Mouse (Mus musculus): ENCODE results near the gene Scgb3a1. TPM values are rescaled to one million over a fixed set of nuclear protein-coding genes. Genes with fewer than 3 reads are reported as not detected.

Scgb3a1 gene
- polyA plus RNA-seq, 1 experiment from 2014 or later, result not detected

DNA sequence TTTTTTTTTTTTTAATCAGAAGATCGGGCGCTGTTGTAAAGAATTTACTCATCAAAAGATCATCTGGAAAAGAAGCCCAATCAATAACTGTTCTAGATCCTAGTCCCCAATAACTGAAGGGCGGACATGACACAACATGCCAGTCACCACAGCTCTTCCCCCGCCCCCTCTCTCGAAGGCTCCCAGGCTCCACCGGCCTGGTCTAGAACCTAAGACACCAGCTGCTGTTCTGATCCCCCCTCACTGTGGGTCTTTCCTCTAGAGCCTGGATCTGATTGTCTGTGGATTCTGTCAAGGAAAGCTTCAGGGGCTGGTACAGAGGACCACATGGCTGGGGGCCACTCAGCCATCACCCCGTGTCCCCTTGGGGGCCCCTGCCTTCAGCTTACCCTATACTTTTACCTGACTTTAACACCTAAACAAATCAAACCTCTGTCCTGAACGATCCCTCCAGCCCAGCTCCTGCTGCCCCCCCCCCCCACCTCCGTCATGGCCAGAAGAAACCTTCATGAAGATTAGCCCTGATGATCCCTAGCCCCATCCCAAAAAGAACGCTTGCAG lies 11.6 kb upstream of the Scgb3a1 start:
- DNase-seq (ENCODE audit: low spot score) (no peak), ATAC-seq (replicated peaks; ENCODE audit: insufficient number of reproducible peaks, low FRiP score, low TSS enrichment, low read depth) (0 out of 2 replicates have a peak, but pooled peaks have one; percentile 4)
- Histone ChIP-seq H3K9me3 (replicated peaks; ENCODE audit: control insufficient read depth, low read length) (no peaks in the 10 kb centered on the region), H3K4me1 (ENCODE audit: control insufficient read depth, insufficient read depth, low read length) (no peaks in the 10 kb centered on the region), H3K27ac (replicated peaks; ENCODE audit: low read depth, low read length) (no peak overlapping the region), H3K9ac (replicated peaks; ENCODE audit: low read length) (no peak overlapping the region), H3K27me3 (ENCODE audit: control insufficient read depth, insufficient read depth, low read length) (no peaks in the 10 kb centered on the region), H3K4me2 (ENCODE audit: low read depth, low read length) (no peak overlapping the region), H3K4me3 (ENCODE audit: low read depth, low read length) (no peak overlapping the region), H3K36me3 (replicated peaks; ENCODE audit: control insufficient read depth, insufficient read depth, low read depth, low read length) (no peaks in the 10 kb centered on the region)
- 90% methylated on average over 10 of the region's 10 CpGs for WGBS

DNA sequence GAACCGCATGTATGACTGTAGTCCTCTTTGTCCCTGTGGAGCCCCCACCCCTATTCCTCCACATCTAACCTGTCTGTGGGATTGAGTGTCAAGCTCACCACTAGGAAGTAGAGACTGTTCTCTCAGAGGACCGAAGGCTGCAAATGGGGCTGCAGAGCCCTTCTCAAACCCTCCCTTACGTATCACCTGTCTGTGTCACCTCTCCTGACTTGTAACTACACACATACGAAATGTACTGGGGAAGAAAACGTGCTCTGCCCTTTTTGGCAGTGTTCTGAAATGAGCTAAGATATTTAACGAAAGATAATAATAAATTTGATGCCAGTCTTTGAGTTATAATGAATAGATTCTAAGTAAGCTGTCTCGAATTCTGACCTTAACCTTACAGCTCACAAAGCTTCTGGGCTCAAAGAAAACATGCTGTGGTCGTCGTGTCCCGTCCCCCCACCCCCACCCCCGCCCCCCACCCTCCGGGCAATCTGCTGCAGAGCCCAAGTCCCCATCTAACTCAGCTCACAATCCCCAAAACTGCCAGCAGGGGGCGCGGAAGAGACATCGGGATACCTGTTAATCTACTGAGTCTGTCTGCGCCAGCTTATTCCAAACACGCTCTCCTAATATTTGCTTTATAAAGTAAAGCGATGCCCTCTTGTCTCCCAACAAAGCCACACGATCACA lies 10.9 kb upstream of the Scgb3a1 start:
- H3K9me3 ChIP-seq (replicated peaks; ENCODE audit: control insufficient read depth, low read length), result no peaks in the 10 kb centered on the region
- no peaks in the 10 kb centered on the region for H3K36me3 ChIP-seq (replicated peaks; ENCODE audit: control insufficient read depth, insufficient read depth, low read depth, low read length)
- no peaks in the 10 kb centered on the region for H3K4me1 ChIP-seq (ENCODE audit: control insufficient read depth, insufficient read depth, low read length)
- H3K4me3 ChIP-seq (ENCODE audit: low read depth, low read length), result no peak overlapping the region
- no peaks in the 10 kb centered on the region for H3K27me3 ChIP-seq (ENCODE audit: control insufficient read depth, insufficient read depth, low read length)
- WGBS, result 26% methylated on average over 19 of the region's 19 CpGs
- peak overlapping the region; percentile 25; the same call in 1 of the 2 replicates for H3K4me2 ChIP-seq (ENCODE audit: low read depth, low read length)
- H3K9ac ChIP-seq (replicated peaks; ENCODE audit: low read length), result 0 out of 2 replicates have a peak overlapping the region, but pooled peaks have one; percentile 4
- ATAC-seq (replicated peaks; ENCODE audit: insufficient number of reproducible peaks, low FRiP score, low TSS enrichment, low read depth) (no peak), DNase-seq (ENCODE audit: low spot score) (peak; percentile 89)
- H3K27ac ChIP-seq (replicated peaks; ENCODE audit: low read depth, low read length), result no peak overlapping the region

DNA sequence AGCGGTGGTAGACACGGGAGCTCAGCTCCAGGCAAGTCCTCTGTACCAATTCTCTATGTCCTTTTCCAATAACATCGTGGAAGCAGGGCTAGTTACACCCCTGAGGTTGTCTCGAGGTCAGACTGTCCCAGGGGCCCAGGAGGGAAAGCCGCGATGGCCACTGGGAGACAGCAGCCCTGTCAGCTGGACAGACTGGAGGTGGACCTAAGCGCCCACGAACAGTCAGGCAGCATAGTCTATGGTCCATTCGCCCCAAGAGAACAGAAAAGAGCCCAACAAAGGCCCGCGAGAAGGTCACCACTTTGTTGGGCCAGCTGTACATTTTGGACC lies 10.4 kb upstream of the Scgb3a1 start:
- no peak overlapping the region for H3K27ac ChIP-seq (replicated peaks; ENCODE audit: low read depth, low read length)
- no peaks in the 10 kb centered on the region for H3K4me1 ChIP-seq (ENCODE audit: control insufficient read depth, insufficient read depth, low read length)
- 38% methylated on average over 11 of the region's 11 CpGs for WGBS
- DNase-seq (ENCODE audit: low spot score), result no peak
- no peaks in the 10 kb centered on the region for H3K36me3 ChIP-seq (replicated peaks; ENCODE audit: control insufficient read depth, insufficient read depth, low read depth, low read length)
- no peak; the same call in 1 of the 2 replicates for ATAC-seq (replicated peaks; ENCODE audit: insufficient number of reproducible peaks, low FRiP score, low TSS enrichment, low read depth)
- no peaks in the 10 kb centered on the region for H3K27me3 ChIP-seq (ENCODE audit: control insufficient read depth, insufficient read depth, low read length)
- 0 out of 2 replicates have a peak overlapping the region, but pooled peaks have one; percentile 4 for H3K9ac ChIP-seq (replicated peaks; ENCODE audit: low read length)
- no peaks in the 10 kb centered on the region for H3K9me3 ChIP-seq (replicated peaks; ENCODE audit: control insufficient read depth, low read length)
- peak overlapping the region; percentile 25; the same call in 1 of the 2 replicates for H3K4me2 ChIP-seq (ENCODE audit: low read depth, low read length)
- H3K4me3 ChIP-seq (ENCODE audit: low read depth, low read length), result no peak overlapping the region

DNA sequence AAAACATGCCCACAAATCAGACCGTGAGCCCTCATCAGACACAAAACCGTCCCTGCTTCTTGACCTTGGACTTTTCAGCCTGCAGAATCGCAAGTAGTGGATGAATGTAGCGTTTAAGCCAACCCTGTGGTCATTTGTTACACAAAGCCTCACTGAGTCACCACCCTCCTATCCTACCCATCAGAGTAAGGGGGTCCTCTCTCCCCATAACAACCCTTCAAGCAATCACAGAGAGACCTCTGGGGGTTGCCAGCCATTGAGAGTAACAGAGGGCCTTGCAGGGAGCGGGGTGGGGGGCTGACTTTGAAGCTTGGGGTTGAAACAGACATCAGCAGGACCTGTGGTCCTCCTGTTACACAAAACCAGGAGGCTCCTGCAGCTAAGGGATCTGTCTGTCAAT lies 8.8 kb upstream of the Scgb3a1 start:
- H3K36me3 ChIP-seq (replicated peaks; ENCODE audit: control insufficient read depth, insufficient read depth, low read depth, low read length), result no peaks in the 10 kb centered on the region
- H3K27ac ChIP-seq (replicated peaks; ENCODE audit: low read depth, low read length), result no peak overlapping the region
- no peak for ATAC-seq (replicated peaks; ENCODE audit: insufficient number of reproducible peaks, low FRiP score, low TSS enrichment, low read depth)
- no peak overlapping the region for H3K9ac ChIP-seq (replicated peaks; ENCODE audit: low read length)
- no peak overlapping the region for H3K4me2 ChIP-seq (ENCODE audit: low read depth, low read length)
- no peak overlapping the region for H3K4me3 ChIP-seq (ENCODE audit: low read depth, low read length)
- no peaks in the 10 kb centered on the region for H3K27me3 ChIP-seq (ENCODE audit: control insufficient read depth, insufficient read depth, low read length)
- H3K9me3 ChIP-seq (replicated peaks; ENCODE audit: control insufficient read depth, low read length), result no peaks in the 10 kb centered on the region
- no peak for DNase-seq (ENCODE audit: low spot score)
- WGBS, result 86% methylated on average over 5 of the region's 5 CpGs
- H3K4me1 ChIP-seq (ENCODE audit: control insufficient read depth, insufficient read depth, low read length), result no peaks in the 10 kb centered on the region

DNA sequence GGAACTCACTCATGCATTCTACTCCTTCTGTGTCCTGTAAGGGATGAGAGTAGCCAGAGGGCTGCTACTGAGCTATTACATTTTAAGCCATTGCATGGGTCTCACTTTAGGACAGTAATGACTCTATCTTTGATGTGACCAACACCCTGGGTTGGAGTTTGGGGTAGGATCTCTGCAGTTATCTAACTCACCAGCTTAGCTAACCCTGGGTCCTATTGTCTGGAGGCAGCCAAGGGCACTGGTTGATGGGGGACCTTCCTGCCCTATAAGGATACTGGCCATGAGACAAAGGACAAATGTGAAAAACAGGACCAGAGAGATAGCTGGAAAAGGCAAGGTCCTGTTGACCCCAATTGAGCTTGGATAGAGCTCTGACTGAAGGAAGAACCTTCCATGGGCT lies 7.9 kb upstream of the Scgb3a1 start:
- no peak overlapping the region for H3K27ac ChIP-seq (replicated peaks; ENCODE audit: low read depth, low read length)
- no peaks in the 10 kb centered on the region for H3K9me3 ChIP-seq (replicated peaks; ENCODE audit: control insufficient read depth, low read length)
- H3K27me3 ChIP-seq (ENCODE audit: control insufficient read depth, insufficient read depth, low read length), result no peaks in the 10 kb centered on the region
- H3K4me1 ChIP-seq (ENCODE audit: control insufficient read depth, insufficient read depth, low read length), result no peaks in the 10 kb centered on the region
- ATAC-seq (replicated peaks; ENCODE audit: insufficient number of reproducible peaks, low FRiP score, low TSS enrichment, low read depth) (no peak), DNase-seq (ENCODE audit: low spot score) (no peak)
- no peaks in the 10 kb centered on the region for H3K36me3 ChIP-seq (replicated peaks; ENCODE audit: control insufficient read depth, insufficient read depth, low read depth, low read length)
- no peak overlapping the region for H3K4me2 ChIP-seq (ENCODE audit: low read depth, low read length)
- no peak overlapping the region for H3K4me3 ChIP-seq (ENCODE audit: low read depth, low read length)
- H3K9ac ChIP-seq (replicated peaks; ENCODE audit: low read length), result no peak overlapping the region

DNA sequence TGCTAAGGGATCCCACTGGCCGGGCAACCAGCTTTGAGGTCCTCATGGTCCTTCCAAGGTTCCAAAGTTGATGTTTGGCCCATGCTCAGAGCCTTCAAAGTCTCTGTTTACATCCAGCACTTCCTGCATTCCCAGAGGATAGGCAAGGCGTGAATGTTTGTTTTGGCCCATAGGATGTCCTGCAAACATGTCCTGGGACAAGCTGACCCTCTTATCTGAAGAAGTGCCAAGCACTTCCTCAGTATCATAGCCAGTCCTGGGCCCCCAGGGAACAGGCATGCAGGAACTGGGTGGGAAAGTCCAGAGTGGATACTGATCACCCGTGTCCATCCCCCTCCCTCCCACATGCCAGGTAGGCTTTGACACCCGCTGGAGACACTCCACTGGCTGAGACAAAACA lies 5.3 kb upstream of the Scgb3a1 start:
- Histone ChIP-seq H3K27ac (replicated peaks; ENCODE audit: low read depth, low read length) (no peak overlapping the region), H3K4me2 (ENCODE audit: low read depth, low read length) (no peak overlapping the region), H3K4me1 (ENCODE audit: control insufficient read depth, insufficient read depth, low read length) (no peaks in the 10 kb centered on the region), H3K27me3 (ENCODE audit: control insufficient read depth, insufficient read depth, low read length) (no peaks in the 10 kb centered on the region), H3K4me3 (ENCODE audit: low read depth, low read length) (no peak overlapping the region), H3K9ac (replicated peaks; ENCODE audit: low read length) (no peak overlapping the region), H3K36me3 (replicated peaks; ENCODE audit: control insufficient read depth, insufficient read depth, low read depth, low read length) (no peaks in the 10 kb centered on the region), H3K9me3 (replicated peaks; ENCODE audit: control insufficient read depth, low read length) (no peaks in the 10 kb centered on the region)
- WGBS, result 78% methylated on average over 4 of the region's 4 CpGs
- DNase-seq (ENCODE audit: low spot score), result no peak
- no peak for ATAC-seq (replicated peaks; ENCODE audit: insufficient number of reproducible peaks, low FRiP score, low TSS enrichment, low read depth)

DNA sequence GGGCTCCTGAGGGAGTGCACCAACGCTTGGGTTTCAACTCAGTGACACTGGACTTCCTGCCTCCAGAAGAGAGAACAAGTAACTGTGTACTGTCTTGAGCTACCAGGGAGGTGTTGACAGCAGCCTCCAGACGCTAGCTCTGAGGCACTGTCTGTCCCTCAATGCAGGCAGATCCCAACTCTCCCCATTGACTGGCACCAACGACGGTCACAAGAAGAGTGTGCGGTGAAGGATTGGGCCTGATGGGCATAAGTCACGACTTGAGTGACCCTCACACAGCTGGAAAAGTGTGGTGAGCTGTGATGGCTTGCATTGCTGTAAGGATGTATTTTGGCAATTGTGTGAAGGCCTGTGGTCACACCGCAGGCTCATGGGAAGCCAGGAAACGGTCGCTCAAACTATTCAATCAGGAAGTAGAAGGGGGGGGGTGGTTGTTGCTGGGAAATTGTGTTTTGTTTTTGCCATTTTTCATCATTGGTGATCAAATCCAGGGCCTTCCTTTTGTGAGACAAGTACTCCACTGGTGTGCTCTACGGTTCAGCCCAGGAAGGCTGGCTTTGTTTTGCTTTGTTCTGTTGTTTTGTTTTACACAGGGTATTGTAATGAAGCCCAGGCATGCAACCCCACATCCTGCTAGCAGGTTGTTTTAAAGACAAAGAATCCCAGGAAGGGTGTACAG lies 4.5 kb upstream of the Scgb3a1 start:
- WGBS, result 68% methylated on average over 10 of the region's 10 CpGs
- ATAC-seq (replicated peaks; ENCODE audit: insufficient number of reproducible peaks, low FRiP score, low TSS enrichment, low read depth) (no peak), DNase-seq (ENCODE audit: low spot score) (no peak)
- Histone ChIP-seq H3K4me3 (ENCODE audit: low read depth, low read length) (no peak overlapping the region), H3K9me3 (replicated peaks; ENCODE audit: control insufficient read depth, low read length) (no peaks in the 10 kb centered on the region), H3K9ac (replicated peaks; ENCODE audit: low read length) (no peak overlapping the region), H3K4me2 (ENCODE audit: low read depth, low read length) (no peak overlapping the region), H3K4me1 (ENCODE audit: control insufficient read depth, insufficient read depth, low read length) (no peaks in the 10 kb centered on the region), H3K27me3 (ENCODE audit: control insufficient read depth, insufficient read depth, low read length) (no peaks in the 10 kb centered on the region), H3K36me3 (replicated peaks; ENCODE audit: control insufficient read depth, insufficient read depth, low read depth, low read length) (no peaks in the 10 kb centered on the region), H3K27ac (replicated peaks; ENCODE audit: low read depth, low read length) (no peak overlapping the region)

DNA sequence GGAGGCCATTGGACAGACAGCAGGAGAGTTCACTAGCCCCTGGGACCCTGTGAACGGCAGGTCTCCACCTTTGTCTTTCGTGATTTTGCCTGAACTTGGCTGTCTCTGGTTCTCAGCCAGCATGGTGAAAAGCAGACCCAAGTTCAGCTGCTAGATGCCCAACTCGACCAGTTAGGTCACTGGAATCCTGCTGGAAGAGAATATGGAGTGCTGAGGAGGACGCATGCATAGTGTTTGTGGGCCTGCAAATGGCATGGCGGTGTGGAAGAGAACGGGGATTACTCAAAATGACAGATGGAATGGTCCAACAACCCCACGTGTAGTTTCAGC lies 4.0 kb upstream of the Scgb3a1 start:
- H3K4me2 ChIP-seq (ENCODE audit: low read depth, low read length), result no peak overlapping the region
- WGBS, result 69% methylated on average over 7 of the region's 7 CpGs
- H3K4me1 ChIP-seq (ENCODE audit: control insufficient read depth, insufficient read depth, low read length), result no peaks in the 10 kb centered on the region
- H3K9ac ChIP-seq (replicated peaks; ENCODE audit: low read length), result no peak overlapping the region
- no peaks in the 10 kb centered on the region for H3K9me3 ChIP-seq (replicated peaks; ENCODE audit: control insufficient read depth, low read length)
- H3K36me3 ChIP-seq (replicated peaks; ENCODE audit: control insufficient read depth, insufficient read depth, low read depth, low read length), result no peaks in the 10 kb centered on the region
- no peaks in the 10 kb centered on the region for H3K27me3 ChIP-seq (ENCODE audit: control insufficient read depth, insufficient read depth, low read length)
- no peak for ATAC-seq (replicated peaks; ENCODE audit: insufficient number of reproducible peaks, low FRiP score, low TSS enrichment, low read depth)
- no peak overlapping the region for H3K4me3 ChIP-seq (ENCODE audit: low read depth, low read length)
- no peak overlapping the region for H3K27ac ChIP-seq (replicated peaks; ENCODE audit: low read depth, low read length)
- DNase-seq (ENCODE audit: low spot score), result no peak
